Mouse (Mus musculus) adrenal gland, adult 2 months (tissue): ENCODE measurements around the gene B230118H07Rik. TPM values are rescaled to one million over a fixed set of nuclear protein-coding genes. Genes with fewer than 3 reads are reported as not detected.
"Not testable (repeated sequence)": the region's sequence is repeated elsewhere in the genome, so short reads cannot be mapped to it uniquely, and the experiment has no call there.

ENCODE experiments used
- DNase-seq: peaks from one replicate; pipeline ENCODE4 v3.0.0; 2021
- polyA plus RNA-seq: library from polyadenylated mRNA; depleted of rRNA; stranded (reverse); fragments of >200 nt; gene quantifications from 2 replicates; pipeline ENCODE4 v1.2.3, GENCODE M21; 2012
- total RNA-seq, 2 experiments: library from RNA; stranded (reverse); gene quantifications; 2 replicates each; pipeline ENCODE4 v1.2.3; 2021

Gene B230118H07Rik
- total and polyA plus RNA-seq, 3 experiments = 0.34 to 34.2 (median 18.8) TPM

DNA sequence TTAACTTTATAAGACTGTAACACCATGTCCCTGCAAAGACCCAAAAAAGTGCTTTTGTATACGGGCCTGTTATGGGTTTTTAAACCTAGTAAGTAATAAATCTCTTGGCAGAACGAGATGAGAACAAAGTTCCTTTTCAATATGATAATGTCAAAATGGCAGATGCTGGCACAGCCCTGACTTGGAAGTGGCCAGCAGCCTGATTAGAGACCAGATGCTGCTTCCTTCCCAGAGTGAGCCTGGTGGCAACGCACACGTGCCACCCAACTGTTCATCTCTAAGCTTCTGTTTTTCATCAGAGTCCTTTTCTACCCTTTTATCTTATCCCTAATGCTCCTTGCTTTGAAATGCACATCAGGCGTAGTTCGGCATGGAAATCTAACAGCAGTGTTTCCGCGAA is 58.0 kb downstream of the B230118H07Rik start:
- DNase-seq = no peak

- no peak for DNase-seq
These were observed 67.9 kb downstream of the B230118H07Rik start for GRCm38 (mm10) chr2:101581418-101581817.

- no peak for DNase-seq
These were observed 68.4 kb downstream of the B230118H07Rik start for GRCm38 (mm10) chr2:101580977-101581376.

DNA sequence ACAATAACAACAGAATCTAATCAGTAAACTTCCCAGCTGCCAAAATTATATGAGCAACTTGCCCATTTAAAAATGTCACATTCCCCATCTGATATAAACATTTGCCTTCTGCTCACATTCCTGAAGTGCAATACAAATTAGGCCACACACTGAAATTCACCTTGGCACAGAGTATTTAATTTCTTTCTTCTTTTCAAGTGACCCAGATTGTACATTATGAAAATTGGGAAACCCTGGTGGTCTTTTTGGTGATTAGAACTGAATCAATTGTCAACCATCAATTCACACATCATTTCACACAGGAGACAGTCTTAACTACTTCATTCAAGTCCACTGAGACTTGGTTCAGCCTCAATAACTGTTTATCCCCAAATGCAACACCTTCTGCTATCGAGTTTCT is 68.9 kb downstream of the B230118H07Rik start:
- DNase-seq = no peak

DNA sequence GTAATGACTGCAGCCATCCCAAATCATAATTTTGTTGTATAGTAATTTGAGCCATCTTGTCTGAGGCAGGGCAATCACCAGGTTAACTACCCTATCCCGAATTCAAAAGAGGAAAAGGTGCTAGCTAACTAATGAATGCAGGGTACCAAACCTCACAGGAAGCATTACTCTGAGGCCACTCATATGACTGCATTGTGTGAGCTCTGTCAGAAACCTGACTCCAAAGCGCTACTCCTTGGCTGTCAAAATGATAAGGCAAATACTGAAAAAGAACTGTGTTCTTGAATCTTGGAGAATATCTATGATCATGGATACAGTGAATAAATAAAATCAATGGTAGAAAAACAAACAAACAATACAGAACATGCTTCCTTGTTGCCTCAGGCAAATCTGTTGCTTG is 69.3 kb downstream of the B230118H07Rik start:
- no peak for DNase-seq

- no peak for DNase-seq
These were observed 72.1 kb downstream of the B230118H07Rik start for GRCm38 (mm10) chr2:101577243-101577642.

- no peak for DNase-seq
These were observed 80.1 kb downstream of the B230118H07Rik start for GRCm38 (mm10) chr2:101569230-101569629.

GRCm38 (mm10) chr2:101567490-101567889 is 81.8 kb downstream of the B230118H07Rik start:
- no peak for DNase-seq

DNA sequence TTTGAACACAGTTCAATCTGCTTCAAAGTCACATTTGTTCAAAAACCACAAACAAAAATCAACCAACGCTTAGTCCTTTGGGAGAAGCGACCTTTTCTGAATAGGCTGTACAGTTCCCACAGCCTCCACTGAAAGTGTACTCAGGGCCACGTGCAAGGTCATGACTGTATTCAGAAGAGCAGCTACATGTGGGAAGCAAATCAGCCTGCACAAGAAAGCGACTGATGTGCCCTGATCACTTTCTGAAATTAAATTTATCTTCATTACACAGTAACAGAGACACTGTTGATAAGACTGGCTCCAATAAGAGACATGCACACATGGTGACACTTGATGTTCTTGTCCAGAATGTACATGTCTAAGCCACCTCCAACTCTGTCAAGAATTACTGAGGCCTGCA is 85.6 kb downstream of the B230118H07Rik start:
- DNase-seq = peak; percentile 45

GRCm38 (mm10) chr2:101563206-101563605 is 86.1 kb downstream of the B230118H07Rik start:
- no peak for DNase-seq

GRCm38 (mm10) chr2:101559431-101559830 is 89.9 kb downstream of the B230118H07Rik start:
- DNase-seq = no peak

- no peak for DNase-seq
These were observed 93.4 kb downstream of the B230118H07Rik start for GRCm38 (mm10) chr2:101555886-101556285.

DNA sequence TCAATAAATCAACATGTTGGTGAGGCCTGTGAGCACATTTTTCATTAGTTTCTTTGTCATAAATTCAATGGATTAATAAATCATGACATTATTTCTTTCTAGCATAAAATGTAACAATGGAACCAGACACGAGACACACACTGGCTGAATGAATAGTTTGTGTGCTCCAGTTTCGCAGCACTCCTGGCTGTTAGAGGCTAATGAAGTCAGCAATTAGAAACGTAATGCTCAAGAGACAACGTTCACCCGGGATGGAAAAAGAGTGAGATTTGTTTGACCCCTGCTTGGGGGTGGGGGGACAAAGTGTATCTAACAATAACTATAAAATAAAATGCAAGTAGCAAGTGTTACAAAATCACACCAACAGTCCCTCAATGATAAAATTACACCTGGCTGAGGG is 95.5 kb downstream of the B230118H07Rik start:
- DNase-seq = no peak

DNA sequence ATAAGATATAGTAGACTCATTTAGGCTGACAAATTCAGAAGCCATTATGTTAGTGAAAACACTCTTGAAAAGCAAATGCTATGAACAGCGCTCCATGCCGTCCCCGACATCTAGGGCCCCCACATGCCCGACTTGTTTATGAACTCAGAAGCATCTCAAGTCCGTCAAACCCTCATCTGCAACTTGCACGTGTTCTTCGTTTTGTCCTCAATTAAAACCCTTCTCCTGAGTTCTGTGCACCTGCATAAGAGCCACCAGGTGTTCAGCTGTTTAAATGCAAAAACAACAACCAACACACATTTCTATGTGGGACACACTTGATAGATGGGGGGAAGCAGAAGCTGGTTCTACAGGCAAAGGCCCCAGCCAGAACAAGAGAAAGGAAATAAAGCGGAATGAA is 97.0 kb downstream of the B230118H07Rik start:
- no peak for DNase-seq

GRCm38 (mm10) chr2:101551026-101551719 is 98.2 kb downstream of the B230118H07Rik start:
- no peak for DNase-seq

GRCm38 (mm10) chr2:101550176-101550575 is 99.2 kb downstream of the B230118H07Rik start:
- DNase-seq = no peak

DNA sequence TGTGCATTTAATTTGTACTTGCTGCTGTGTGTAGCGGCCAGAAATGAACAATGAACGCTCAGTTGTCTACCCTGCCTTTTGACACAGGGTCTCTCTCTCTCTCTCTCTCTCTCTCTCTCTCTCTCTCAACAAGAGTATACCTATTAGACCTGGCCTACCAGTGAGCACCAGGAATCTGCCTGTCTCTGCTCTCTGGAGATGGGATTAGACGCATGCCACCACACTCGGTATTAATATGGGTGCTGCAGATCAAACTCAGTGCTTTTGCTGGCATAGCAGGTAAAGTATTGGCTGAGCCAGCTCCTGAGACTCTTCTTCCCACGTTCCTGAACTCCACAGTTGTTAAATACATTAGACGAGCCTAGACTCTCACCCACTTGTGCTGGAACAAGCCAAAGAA is 100.5 kb downstream of the B230118H07Rik start:
- no peak for DNase-seq

- DNase-seq = no peak
These were observed 103.7 kb downstream of the B230118H07Rik start for GRCm38 (mm10) chr2:101545593-101545992.

GRCm38 (mm10) chr2:101543704-101544417 is 105.5 kb downstream of the B230118H07Rik start:
- no peak for DNase-seq

DNA sequence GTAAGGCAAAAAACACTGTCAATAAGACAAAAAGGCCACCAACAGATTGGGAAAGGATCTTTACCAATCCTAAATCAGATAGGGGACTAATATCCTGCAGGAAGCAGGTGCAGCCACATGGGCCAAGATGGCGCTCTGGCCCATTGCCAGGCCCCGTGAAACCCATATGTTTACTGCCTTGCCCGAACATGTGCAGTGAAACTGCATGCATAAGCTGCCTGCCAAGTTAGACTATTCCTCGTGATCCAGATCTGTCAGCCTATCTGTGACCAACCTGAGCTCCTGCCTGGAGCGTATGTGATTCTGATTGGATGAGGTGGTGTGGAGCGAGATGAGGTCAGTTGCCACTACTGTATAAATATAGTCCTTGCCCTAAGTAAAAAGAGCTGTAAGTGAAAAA is 112.4 kb downstream of the B230118H07Rik start:
- DNase-seq = not testable (repeated sequence)

GRCm38 (mm10) chr2:101533741-101534140 is 115.6 kb downstream of the B230118H07Rik start:
- no peak for DNase-seq

GRCm38 (mm10) chr2:101525503-101526381 is 123.6 kb downstream of the B230118H07Rik start:
- DNase-seq = peak; percentile 19

GRCm38 (mm10) chr2:101525091-101525490 is 124.2 kb downstream of the B230118H07Rik start:
- no peak for DNase-seq
